Mouse (Mus musculus) midbrain, postnatal 0 days (tissue): ENCODE results near the gene Spp1. TPM values are rescaled to one million over a fixed set of nuclear protein-coding genes. Genes with fewer than 3 reads are reported as not detected.
"Not testable (repeated sequence)": the region's sequence is repeated elsewhere in the genome, so short reads cannot be mapped to it uniquely, and the experiment has no call there.

ENCODE experiments used
- ATAC-seq: fragments of 200-750 bp; cut with Nextera tagmentation; 2 replicates; pipeline ENCODE4 v1.8.0; 2017; ENCODE audit warnings: moderate number of reproducible peaks, mild to moderate bottlenecking, moderate TSS enrichment, moderate library complexity; ENCODE audit not compliant: low FRiP score
- DNase-seq: peaks from one replicate; pipeline ENCODE4 v3.0.0-alpha.2; 2015; ENCODE audit warnings: low spot score
- H3K27ac ChIP-seq: fragments of 300-500 bp; sonication (generic); 2 replicates; pipeline ENCODE4 v1.5.1; 2014; ENCODE audit warnings: low read depth, mild to moderate bottlenecking, low read length, mixed read lengths
- H3K27me3 ChIP-seq: fragments of 300-500 bp; sonication (generic); 2 replicates; pipeline ENCODE4 v1.6.1; 2014; ENCODE audit warnings: low read length, control low read depth, mixed read lengths; ENCODE audit not compliant: insufficient read depth
- H3K36me3 ChIP-seq: fragments of 300-500 bp; sonication (generic); 2 replicates; pipeline ENCODE4 v1.6.1; 2014; ENCODE audit warnings: low read length, control low read depth, mixed read lengths; ENCODE audit not compliant: insufficient read depth
- H3K4me1 ChIP-seq: fragments of 300-500 bp; sonication (generic); 2 replicates; pipeline ENCODE4 v1.6.1; 2014; ENCODE audit warnings: mild to moderate bottlenecking, control low read depth, antibody characterized with exemption, low read length, mixed read lengths; ENCODE audit not compliant: insufficient read depth
- H3K4me2 ChIP-seq: fragments of 300-500 bp; sonication (generic); 2 replicates; pipeline ENCODE4 v1.6.1; 2014; ENCODE audit warnings: low read depth, mild to moderate bottlenecking, low read length, mixed read lengths; ENCODE audit not compliant: poor library complexity, severe bottlenecking
- H3K4me3 ChIP-seq: fragments of 300-500 bp; sonication (generic); 2 replicates; pipeline ENCODE4 v1.5.1; 2014; ENCODE audit warnings: low read depth, mild to moderate bottlenecking, low read length, moderate library complexity
- H3K9ac ChIP-seq: fragments of 300-500 bp; sonication (generic); replicated peaks from 2 replicates; pipeline ENCODE4 v1.6.1; 2014; ENCODE audit warnings: mild to moderate bottlenecking, low read length, moderate library complexity, mixed read lengths; ENCODE audit not compliant: poor library complexity, severe bottlenecking
- H3K9me3 ChIP-seq: fragments of 300-500 bp; sonication (generic); 2 replicates; pipeline ENCODE4 v1.6.1; 2016; ENCODE audit warnings: low read length, control low read depth
- CTCF ChIP-seq: IDR thresholded peaks from 2 replicates; pipeline ENCODE4 v1.5.1; 2016; ENCODE audit warnings: antibody characterized with exemption, mild to moderate bottlenecking
- WGBS: fragments of 180-500 bp; shearing (Covaris S2); extraction: QIAGEN DNeasy Blood & Tissue Kit; methylation state at CpG from one replicate; pipeline ENCODE4 v1.1.7; 2014; 5-methylcytosine and 5-hydroxymethylcytosine counted together
- polyA plus RNA-seq: library from polyadenylated mRNA; unstranded; fragments of >200 nt; fragmentation: Nextera tagmentation; extraction: Ambion mirVana; gene quantifications from 2 replicates; pipeline ENCODE4 v1.2.1, GENCODE M21; 2015
- total RNA-seq: library from RNA; depleted of rRNA; stranded (reverse); fragments of >200 nt; gene quantifications from 2 replicates; pipeline ENCODE4 v1.2.3, GENCODE M21; 2014

Gene Spp1
- total and polyA plus RNA-seq, 2 experiments from 2014 or later = 18.4 to 31.2 TPM

DNA sequence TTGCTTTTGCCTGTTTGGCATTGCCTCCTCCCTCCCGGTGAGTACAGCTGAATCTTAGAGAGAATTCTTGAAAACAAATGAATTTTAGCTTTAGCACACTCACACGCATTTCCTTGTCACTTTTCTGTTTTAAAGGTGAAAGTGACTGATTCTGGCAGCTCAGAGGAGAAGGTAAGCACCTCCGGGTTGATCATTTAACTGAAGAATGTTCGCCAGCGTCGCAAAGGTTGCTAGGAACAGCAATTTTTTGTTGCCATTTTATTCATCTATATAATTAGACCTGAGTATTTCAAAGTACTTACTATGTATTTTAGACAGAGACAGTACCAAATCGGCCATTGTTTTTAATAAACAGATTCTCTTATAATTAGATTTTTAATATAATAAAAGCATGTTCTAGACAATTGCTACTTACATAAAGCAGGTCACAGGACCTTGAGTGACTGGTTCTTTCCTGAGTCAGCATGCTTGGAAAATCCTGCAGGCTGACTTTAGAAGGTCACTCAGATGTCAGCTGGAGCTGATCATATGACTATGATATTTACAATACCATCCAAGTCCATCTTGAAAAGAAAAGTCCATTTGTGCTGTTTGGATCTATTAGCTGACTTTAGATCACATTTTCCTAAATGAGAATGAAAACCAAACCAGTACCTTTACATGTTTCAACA is 1.6 kb downstream of the Spp1 start:
- H3K9ac ChIP-seq = no peak overlapping the region
- no peak for DNase-seq
- H3K27me3 ChIP-seq = no peaks in the 10 kb centered on the region
- WGBS = 87% methylated on average over 7 of the region's 7 CpGs
- no peak for TF ChIP-seq CTCF
- H3K36me3 ChIP-seq = no peaks in the 10 kb centered on the region
- H3K4me2 ChIP-seq = no peak overlapping the region
- H3K4me3 ChIP-seq = no peak overlapping the region
- no peak for ATAC-seq
- no peak overlapping the region for H3K27ac ChIP-seq
- no peaks in the 10 kb centered on the region for H3K9me3 ChIP-seq
- no peaks in the 10 kb centered on the region for H3K4me1 ChIP-seq

- no peak overlapping the region for H3K4me3 ChIP-seq
- no peak overlapping the region for H3K27ac ChIP-seq
- DNase-seq = no peak
- 63% methylated on average over 6 of the region's 6 CpGs for WGBS
- ATAC-seq = no peak
- H3K27me3 ChIP-seq = no peaks in the 10 kb centered on the region
- H3K9ac ChIP-seq = no peak overlapping the region
- no peak for TF ChIP-seq CTCF
- H3K4me1 ChIP-seq = no peaks in the 10 kb centered on the region
- H3K9me3 ChIP-seq = no peaks in the 10 kb centered on the region
- H3K36me3 ChIP-seq = no peaks in the 10 kb centered on the region
- H3K4me2 ChIP-seq = no peak overlapping the region
Measured at GRCm38 (mm10) chr5:104442396-104442795, 7.5 kb downstream of the Spp1 start.

DNA sequence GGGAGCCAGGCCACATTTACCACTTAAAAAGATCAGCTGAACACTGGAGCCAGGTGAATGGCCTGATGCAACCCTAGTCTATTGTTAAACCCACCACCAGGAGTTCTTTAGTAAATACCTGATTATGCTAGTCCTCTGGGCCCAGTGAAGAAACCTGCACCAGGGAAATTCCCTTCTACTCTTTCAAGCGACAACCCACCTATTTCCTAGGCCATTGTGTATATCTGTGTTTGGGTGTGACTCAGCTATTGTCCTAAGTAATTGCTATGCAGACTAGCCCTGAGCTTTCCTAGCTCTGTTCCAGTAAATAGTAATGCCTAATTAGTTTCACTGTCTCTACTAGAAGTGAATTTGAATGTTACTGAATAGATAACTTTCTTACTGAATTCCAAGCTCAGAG is 7.9 kb downstream of the Spp1 start:
- no peak overlapping the region for H3K4me3 ChIP-seq
- no peaks in the 10 kb centered on the region for H3K36me3 ChIP-seq
- H3K27ac ChIP-seq = no peak overlapping the region
- no peak for ATAC-seq
- no peaks in the 10 kb centered on the region for H3K9me3 ChIP-seq
- H3K9ac ChIP-seq = no peak overlapping the region
- 49% methylated on average over 1 of the region's 1 CpGs for WGBS
- no peak for TF ChIP-seq CTCF
- no peak for DNase-seq
- no peaks in the 10 kb centered on the region for H3K4me1 ChIP-seq
- H3K4me2 ChIP-seq = no peak overlapping the region
- H3K27me3 ChIP-seq = no peaks in the 10 kb centered on the region

- H3K9me3 ChIP-seq = no peaks in the 10 kb centered on the region
Measured at GRCm38 (mm10) chr5:104446156-104446555, 11.2 kb downstream of the Spp1 start.

DNA sequence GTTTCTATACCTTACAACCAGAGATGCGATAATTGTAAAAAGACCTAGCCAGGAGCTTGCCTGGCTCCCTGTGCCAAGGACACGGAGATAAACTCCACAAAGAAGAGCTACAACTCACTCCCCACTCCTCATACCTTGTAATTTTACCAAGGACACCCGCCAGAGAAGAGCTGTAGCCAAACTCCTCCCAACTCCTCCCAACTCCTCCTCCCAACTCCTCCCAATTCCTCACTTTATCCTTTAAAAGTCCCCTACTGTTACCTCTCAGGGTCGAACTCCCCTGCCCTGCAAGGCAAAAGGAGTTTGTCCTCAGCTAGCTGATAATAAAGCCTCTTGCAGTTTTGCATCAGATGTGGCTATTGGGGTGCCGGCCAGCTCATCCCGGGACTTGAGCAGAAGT is 13.4 kb downstream of the Spp1 start:
- not testable (repeated sequence) for DNase-seq, H3K9ac ChIP-seq, H3K27ac ChIP-seq, H3K9me3 ChIP-seq, H3K4me2 ChIP-seq, H3K4me1 ChIP-seq, H3K4me3 ChIP-seq, H3K27me3 ChIP-seq, ATAC-seq, H3K36me3 ChIP-seq
- WGBS = 29% methylated on average over 6 of the region's 6 CpGs

More at GRCm38 (mm10) chr5:104446156-104446555, 11.2 kb downstream of the Spp1 start:
- 11% methylated on average over 3 of the region's 3 CpGs for WGBS
- no peak overlapping the region for H3K27ac ChIP-seq
- no peak overlapping the region for H3K4me3 ChIP-seq
- peak; percentile 86 for DNase-seq
- ATAC-seq = peak; percentile 65; the same call in 1 of the 2 replicates
- no peaks in the 10 kb centered on the region for H3K4me1 ChIP-seq
- H3K27me3 ChIP-seq = no peaks in the 10 kb centered on the region
- H3K36me3 ChIP-seq = no peaks in the 10 kb centered on the region
- no peak overlapping the region for H3K4me2 ChIP-seq
- peak; percentile 88 for TF ChIP-seq CTCF
- H3K9ac ChIP-seq = no peak overlapping the region

- WGBS = 32% methylated on average over 3 of the region's 3 CpGs
- TF ChIP-seq CTCF = no peak
- H3K27me3 ChIP-seq = no peaks in the 10 kb centered on the region
- DNase-seq (no peak), ATAC-seq (no peak)
- H3K4me2 ChIP-seq = no peak overlapping the region
- no peak overlapping the region for H3K4me3 ChIP-seq
- no peaks in the 10 kb centered on the region for H3K4me1 ChIP-seq
- H3K36me3 ChIP-seq = no peaks in the 10 kb centered on the region
- no peak overlapping the region for H3K9ac ChIP-seq
- H3K27ac ChIP-seq = no peak overlapping the region
- H3K9me3 ChIP-seq = no peaks in the 10 kb centered on the region
Measured at GRCm38 (mm10) chr5:104449491-104449890, 14.6 kb downstream of the Spp1 start.
